Mouse (Mus musculus): Measurements from ENCODE around the gene Adgrf4. TPM values are rescaled to one million over a fixed set of nuclear protein-coding genes. Genes with fewer than 3 reads are reported as not detected.

Adgrf4 gene
- polyA plus RNA-seq (2015; fragmentation: Nextera tagmentation; extraction: Ambion mirVana), result 0.08 and 0.14 TPM in 2 replicates

- no peaks in the 10 kb centered on the region for H3K4me1 ChIP-seq (replicated peaks)
- 81% methylated on average over 10 of the region's 10 CpGs for WGBS
- H3K9me3 ChIP-seq, result no peaks in the 10 kb centered on the region
- no peak within 1 kb of the TSS for H3K27ac ChIP-seq
- no peak within 1 kb of the TSS for H3K4me2 ChIP-seq (replicated peaks)
- H3K36me3 ChIP-seq, result no peaks in the 10 kb centered on the region
- no peak within 1 kb of the TSS for H3K4me3 ChIP-seq (replicated peaks)
- no peak for ATAC-seq
- H3K9ac ChIP-seq, result no peak within 1 kb of the TSS
- H3K27me3 ChIP-seq (replicated peaks), result no peaks in the 10 kb centered on the region
Measured at GRCm38 (mm10) chr17:42692136-42692535, at the start of gene Adgrf4. Gene Adgrf4 (minus strand): TSS chr17:42692284.

GRCm38 (mm10) chr17:42741801-42742217 lies 49.7 kb upstream of the Adgrf4 start, which contains the start of gene Adgrf2:
Gene Adgrf2 (minus strand): TSS chr17:42742179.
- H3K4me2 ChIP-seq (replicated peaks), result no peak within 1 kb of the TSS
- H3K9ac ChIP-seq, result no peak within 1 kb of the TSS
- no peak within 1 kb of the TSS for H3K27ac ChIP-seq
- no peaks in the 10 kb centered on the region for H3K27me3 ChIP-seq (replicated peaks)
- H3K36me3 ChIP-seq, result no peaks in the 10 kb centered on the region
- 28% methylated on average over 7 of the region's 7 CpGs for WGBS
- H3K4me1 ChIP-seq (replicated peaks), result no peaks in the 10 kb centered on the region
- no peak for ATAC-seq
- no peak within 1 kb of the TSS for H3K4me3 ChIP-seq (replicated peaks)
- H3K9me3 ChIP-seq, result no peaks in the 10 kb centered on the region

DNA sequence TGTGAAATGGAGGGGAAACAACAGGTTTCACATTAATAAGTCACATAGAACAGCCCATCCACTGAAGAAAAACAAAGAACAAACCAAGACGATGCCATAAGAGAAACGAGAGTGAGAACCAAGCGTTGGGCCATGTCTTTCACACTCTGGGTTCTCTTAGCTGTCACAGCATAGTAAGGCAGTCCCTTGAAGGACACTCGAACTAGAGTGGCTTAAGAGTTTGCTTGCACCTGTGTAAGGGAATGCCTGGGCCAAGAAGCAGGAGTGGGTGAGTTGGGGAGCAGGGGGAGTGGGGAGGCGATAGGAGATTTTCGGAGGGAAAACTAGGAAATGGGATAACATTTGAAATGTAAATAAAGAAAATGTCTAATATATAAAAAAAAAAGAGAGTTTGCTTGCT lies 46.7 kb upstream of the Adgrf4 start:
- no peak overlapping the region for H3K4me3 ChIP-seq (replicated peaks)
- no peaks in the 10 kb centered on the region for H3K27me3 ChIP-seq (replicated peaks)
- H3K4me1 ChIP-seq (replicated peaks), result no peaks in the 10 kb centered on the region
- ATAC-seq, result no peak
- 86% methylated on average over 6 of the region's 6 CpGs for WGBS
- H3K27ac ChIP-seq, result no peak overlapping the region
- H3K36me3 ChIP-seq, result no peaks in the 10 kb centered on the region
- H3K9ac ChIP-seq, result no peak overlapping the region
- H3K9me3 ChIP-seq, result no peaks in the 10 kb centered on the region
- H3K4me2 ChIP-seq (replicated peaks), result no peak overlapping the region

DNA sequence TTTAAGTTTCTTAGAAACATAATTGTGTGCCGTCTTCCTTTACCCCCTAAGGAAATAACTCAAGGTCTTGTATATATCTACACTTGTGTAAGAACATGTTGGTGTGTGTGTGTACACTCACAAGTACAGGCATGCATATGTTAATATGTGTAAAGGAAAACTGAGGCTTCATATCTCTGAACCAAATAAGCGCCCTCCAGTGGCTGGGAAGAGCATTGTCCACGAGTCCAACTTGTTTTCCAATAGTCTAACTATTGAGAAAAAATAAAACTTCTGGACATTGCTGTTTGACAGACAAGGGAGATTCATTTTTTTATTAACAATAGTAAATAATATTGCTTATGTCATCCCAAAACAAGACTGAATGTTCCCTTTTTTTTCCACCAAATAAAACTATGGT lies 25.1 kb upstream of the Adgrf4 start:
- no peak overlapping the region for H3K27ac ChIP-seq
- H3K27me3 ChIP-seq (replicated peaks), result no peaks in the 10 kb centered on the region
- no peak for ATAC-seq
- no peak overlapping the region for H3K4me2 ChIP-seq (replicated peaks)
- WGBS, result 54% methylated on average over 3 of the region's 3 CpGs
- H3K9me3 ChIP-seq, result no peaks in the 10 kb centered on the region
- H3K4me3 ChIP-seq (replicated peaks), result no peak overlapping the region
- H3K4me1 ChIP-seq (replicated peaks), result no peaks in the 10 kb centered on the region
- H3K9ac ChIP-seq, result no peak overlapping the region
- no peaks in the 10 kb centered on the region for H3K36me3 ChIP-seq

GRCm38 (mm10) chr17:42714991-42715390 lies 22.9 kb upstream of the Adgrf4 start:
- Histone ChIP-seq H3K9me3 (no peaks in the 10 kb centered on the region), H3K4me3 (replicated peaks) (no peak overlapping the region), H3K9ac (no peak overlapping the region), H3K27me3 (replicated peaks) (no peaks in the 10 kb centered on the region), H3K4me1 (replicated peaks) (no peaks in the 10 kb centered on the region), H3K4me2 (replicated peaks) (no peak overlapping the region), H3K27ac (no peak overlapping the region), H3K36me3 (no peaks in the 10 kb centered on the region)
- ATAC-seq, result no peak
- 93% methylated on average over 7 of the region's 7 CpGs for WGBS

DNA sequence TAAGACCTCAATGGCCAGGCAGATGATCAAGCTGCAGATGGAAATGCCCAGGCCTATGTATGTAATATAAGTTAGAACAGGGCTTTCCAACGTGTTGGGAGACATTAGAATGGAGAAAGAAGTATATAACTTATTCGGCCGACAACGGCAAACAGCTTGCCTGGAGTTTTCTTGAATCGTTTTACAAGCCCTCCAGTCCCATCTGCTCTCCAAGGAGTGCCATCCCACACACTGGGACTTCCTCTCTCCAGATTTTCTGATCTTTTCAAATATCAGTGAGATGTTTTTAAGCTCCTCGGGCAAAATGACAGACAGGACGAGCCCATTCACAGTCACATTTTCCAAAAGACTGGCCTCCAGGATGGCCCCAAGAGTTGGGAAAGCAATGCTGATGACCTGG lies 18.6 kb upstream of the Adgrf4 start:
- Histone ChIP-seq H3K4me1 (replicated peaks) (no peaks in the 10 kb centered on the region), H3K9me3 (no peaks in the 10 kb centered on the region), H3K9ac (no peak overlapping the region), H3K27me3 (replicated peaks) (no peaks in the 10 kb centered on the region), H3K36me3 (no peaks in the 10 kb centered on the region), H3K4me3 (replicated peaks) (no peak overlapping the region), H3K4me2 (replicated peaks) (no peak overlapping the region), H3K27ac (no peak overlapping the region)
- ATAC-seq, result no peak
- WGBS, result 90% methylated on average over 7 of the region's 7 CpGs

DNA sequence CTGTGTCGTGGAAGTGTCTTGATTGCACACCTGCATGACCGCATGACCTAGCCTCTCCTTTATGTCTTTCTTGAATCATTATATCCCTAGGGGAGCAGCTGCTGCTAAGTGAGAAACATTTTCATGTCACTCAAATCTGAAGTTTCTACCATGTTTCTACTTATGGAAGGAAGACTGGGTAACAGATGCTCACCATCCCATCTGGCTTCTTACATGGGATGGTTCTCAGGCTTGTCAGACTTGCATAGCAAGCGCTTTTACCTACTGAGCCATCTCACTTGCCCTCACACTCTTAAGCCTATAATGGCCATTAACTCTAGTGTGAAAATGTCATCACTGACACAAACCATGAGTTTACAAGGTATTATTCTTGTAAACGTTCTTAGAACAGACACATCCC lies 13.5 kb upstream of the Adgrf4 start:
- H3K27me3 ChIP-seq (replicated peaks), result no peaks in the 10 kb centered on the region
- H3K4me3 ChIP-seq (replicated peaks), result no peak overlapping the region
- no peak for ATAC-seq
- no peak overlapping the region for H3K4me2 ChIP-seq (replicated peaks)
- no peaks in the 10 kb centered on the region for H3K36me3 ChIP-seq
- no peak overlapping the region for H3K27ac ChIP-seq
- no peaks in the 10 kb centered on the region for H3K9me3 ChIP-seq
- H3K4me1 ChIP-seq (replicated peaks), result no peaks in the 10 kb centered on the region
- WGBS, result 71% methylated on average over 4 of the region's 4 CpGs
- no peak overlapping the region for H3K9ac ChIP-seq

DNA sequence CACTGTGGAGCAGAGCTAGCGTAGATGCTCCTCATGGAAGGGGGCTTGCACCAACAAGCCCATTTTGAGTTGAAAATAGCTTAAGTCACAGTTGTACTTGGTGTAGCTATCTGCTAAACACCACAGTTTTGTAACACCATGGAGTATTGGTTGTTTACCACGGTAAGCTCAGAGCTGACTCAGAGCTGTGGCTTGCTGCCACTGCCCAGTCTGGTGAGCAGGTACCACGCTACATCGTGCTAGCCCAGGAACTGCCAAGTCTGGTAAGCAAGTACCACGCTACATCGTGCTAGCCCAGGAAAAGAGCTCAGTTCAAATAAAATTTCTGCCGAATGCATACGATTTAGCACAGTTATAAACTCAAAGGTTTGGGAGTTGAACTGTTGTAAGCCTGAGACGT lies 10.1 kb upstream of the Adgrf4 start:
- H3K27me3 ChIP-seq (replicated peaks), result no peaks in the 10 kb centered on the region

DNA sequence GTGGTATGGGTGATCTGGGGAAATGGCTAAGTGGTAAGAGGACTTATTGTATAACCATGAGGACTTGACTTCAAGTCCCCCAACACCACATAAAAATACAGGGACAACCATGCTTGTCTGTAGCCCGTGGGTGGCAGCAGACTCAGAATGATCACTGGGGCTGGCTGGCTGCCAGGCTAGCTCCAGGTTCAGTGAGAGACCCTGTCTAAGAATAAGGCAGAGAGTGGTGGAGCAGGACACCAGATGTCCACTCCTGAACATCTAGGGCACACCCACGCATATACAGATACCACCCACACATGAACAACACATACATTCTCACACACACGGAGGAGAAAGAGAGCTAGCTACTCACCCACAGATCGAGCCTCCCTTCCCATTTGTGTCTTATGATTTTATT lies 2.6 kb upstream of the Adgrf4 start:
- H3K4me2 ChIP-seq (replicated peaks), result no peak overlapping the region
- ATAC-seq, result no peak
- H3K27me3 ChIP-seq (replicated peaks), result no peaks in the 10 kb centered on the region

More for the DNA sequence above, 10.1 kb upstream of the Adgrf4 start:
- Histone ChIP-seq H3K36me3 (no peaks in the 10 kb centered on the region), H3K27ac (no peak overlapping the region), H3K4me1 (replicated peaks) (no peaks in the 10 kb centered on the region), H3K4me2 (replicated peaks) (no peak overlapping the region), H3K4me3 (replicated peaks) (no peak overlapping the region), H3K9ac (no peak overlapping the region), H3K9me3 (no peaks in the 10 kb centered on the region)
- ATAC-seq, result no peak
- WGBS, result 89% methylated on average over 9 of the region's 9 CpGs

DNA sequence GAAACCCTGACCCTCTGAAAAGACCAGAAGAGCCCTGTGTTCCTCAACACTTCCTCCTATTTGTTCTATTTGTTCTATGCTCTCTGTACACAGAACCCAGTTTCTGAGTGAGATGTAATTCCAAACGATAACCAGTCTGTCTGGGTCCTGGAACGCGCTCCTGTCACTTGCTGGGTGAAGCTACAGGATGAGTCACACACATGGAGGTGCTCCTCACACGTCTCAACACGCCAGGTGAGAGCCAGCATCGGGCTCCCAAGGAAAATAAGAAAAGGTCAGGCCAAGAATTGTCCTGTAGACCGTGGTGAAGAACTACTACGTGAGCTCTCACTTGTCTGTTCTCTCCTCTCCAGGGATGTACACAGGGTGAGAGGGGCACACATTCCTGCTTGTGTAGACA lies 1.6 kb downstream of the Adgrf4 start:
- no peak overlapping the region for H3K27ac ChIP-seq

More for the DNA sequence above, 2.6 kb upstream of the Adgrf4 start:
- Histone ChIP-seq H3K9me3 (no peaks in the 10 kb centered on the region), H3K4me3 (replicated peaks) (no peak overlapping the region), H3K4me1 (replicated peaks) (no peaks in the 10 kb centered on the region), H3K9ac (no peak overlapping the region), H3K27ac (no peak overlapping the region), H3K36me3 (no peaks in the 10 kb centered on the region)
- WGBS, result 84% methylated on average over 4 of the region's 4 CpGs

GRCm38 (mm10) chr17:42658634-42659422 lies 33.3 kb downstream of the Adgrf4 start:
- 0 out of 2 replicates have a peak overlapping the region, but pooled peaks have one; percentile 33 for H3K4me2 ChIP-seq (replicated peaks)
- H3K9ac ChIP-seq, result no peak overlapping the region
- no peaks in the 10 kb centered on the region for H3K27me3 ChIP-seq (replicated peaks)
- H3K27ac ChIP-seq, result no peak overlapping the region
- H3K36me3 ChIP-seq, result no peaks in the 10 kb centered on the region
- no peaks in the 10 kb centered on the region for H3K4me1 ChIP-seq (replicated peaks)
- peak; percentile 70; the same call in 1 of the 2 replicates for ATAC-seq
- H3K9me3 ChIP-seq, result no peaks in the 10 kb centered on the region
- H3K4me3 ChIP-seq (replicated peaks), result no peak overlapping the region
- 21% methylated on average over 14 of the region's 14 CpGs for WGBS

More for the DNA sequence above, 1.6 kb downstream of the Adgrf4 start:
- Histone ChIP-seq H3K27me3 (replicated peaks) (no peaks in the 10 kb centered on the region), H3K4me3 (replicated peaks) (no peak overlapping the region), H3K9me3 (no peaks in the 10 kb centered on the region), H3K36me3 (no peaks in the 10 kb centered on the region), H3K4me2 (replicated peaks) (no peak overlapping the region), H3K9ac (no peak overlapping the region), H3K4me1 (replicated peaks) (no peaks in the 10 kb centered on the region)
- WGBS, result 80% methylated on average over 8 of the region's 8 CpGs
- no peak for ATAC-seq

DNA sequence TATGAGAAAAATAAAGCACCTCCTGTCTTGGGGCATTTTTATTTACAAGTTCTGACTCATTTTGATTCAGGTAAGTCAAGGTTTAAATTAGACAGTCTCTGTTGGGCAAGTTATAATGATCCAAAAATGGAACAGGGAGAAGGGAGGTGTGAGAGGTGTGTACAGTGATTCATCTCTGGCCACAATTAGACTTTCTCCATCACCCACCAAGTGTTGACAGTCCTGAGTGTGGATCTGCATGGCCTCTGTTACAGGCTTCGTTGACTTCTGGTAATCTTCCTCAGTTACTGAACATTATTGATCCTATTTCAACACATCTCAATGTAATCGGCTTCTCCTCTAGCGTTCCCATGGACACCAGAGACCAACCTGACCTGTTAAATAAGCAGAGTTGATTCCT lies 48.7 kb downstream of the Adgrf4 start:
- no peaks in the 10 kb centered on the region for H3K36me3 ChIP-seq
- no peak for ATAC-seq
- no peaks in the 10 kb centered on the region for H3K4me1 ChIP-seq (replicated peaks)
- H3K27me3 ChIP-seq (replicated peaks), result no peaks in the 10 kb centered on the region
- no peak overlapping the region for H3K27ac ChIP-seq
- H3K4me3 ChIP-seq (replicated peaks), result no peak overlapping the region
- WGBS, result 77% methylated on average over 3 of the region's 3 CpGs
- H3K4me2 ChIP-seq (replicated peaks), result no peak overlapping the region
- H3K9me3 ChIP-seq, result no peaks in the 10 kb centered on the region
- H3K9ac ChIP-seq, result no peak overlapping the region

GRCm38 (mm10) chr17:42630206-42630605 lies 61.9 kb downstream of the Adgrf4 start:
- no peaks in the 10 kb centered on the region for H3K4me1 ChIP-seq (replicated peaks)
- 79% methylated on average over 2 of the region's 2 CpGs for WGBS
- ATAC-seq, result no peak

More at GRCm38 (mm10) chr17:42630206-42630605, 61.9 kb downstream of the Adgrf4 start:
- no peaks in the 10 kb centered on the region for H3K27me3 ChIP-seq (replicated peaks)
- H3K9me3 ChIP-seq, result no peaks in the 10 kb centered on the region
- no peaks in the 10 kb centered on the region for H3K36me3 ChIP-seq
- H3K27ac ChIP-seq, result no peak overlapping the region
- H3K9ac ChIP-seq, result no peak overlapping the region
- H3K4me3 ChIP-seq (replicated peaks), result no peak overlapping the region
- H3K4me2 ChIP-seq (replicated peaks), result no peak overlapping the region

Data from intestine, embryonic 15.5 days (tissue).